Mouse (Mus musculus): ENCODE measurements at regions not wholly inside any gene's neighbourhood (a gene's known extent, or its start where the extent isn't known, plus 50 kb on each side); places are given as distances from the start of the nearest gene placed in this dataset.

DNA sequence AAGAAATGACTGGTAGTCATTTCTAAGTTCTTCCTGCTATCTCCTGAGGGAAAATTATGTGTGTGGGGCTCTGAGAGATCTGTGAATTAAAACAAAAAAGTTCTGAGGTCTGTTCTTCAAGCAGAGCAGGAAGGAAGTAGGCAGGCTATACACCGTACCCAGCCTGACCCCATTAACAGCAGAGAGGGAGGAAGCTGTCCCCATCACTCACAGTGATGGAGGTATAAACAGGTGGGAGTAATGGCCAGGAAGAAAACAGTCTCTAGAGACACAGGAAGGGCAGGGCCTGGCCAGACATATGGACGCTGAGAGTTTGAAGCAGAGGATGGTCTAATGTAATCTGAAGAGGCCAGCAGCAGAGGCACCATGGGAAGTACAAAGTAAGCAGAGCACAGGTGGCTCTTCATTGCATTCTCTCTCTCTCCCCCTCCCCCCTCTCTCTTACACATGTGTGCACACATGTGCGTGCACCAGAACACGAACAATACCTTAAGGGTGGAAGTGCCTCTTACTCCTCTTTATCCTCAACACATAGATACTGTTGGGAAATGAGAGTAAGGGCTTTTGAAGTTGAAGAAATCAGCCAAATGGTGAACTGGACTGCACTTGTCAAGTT, 367.7 kb upstream of the Kif2a start:
- Histone ChIP-seq H3K9ac (no peak overlapping the region), H3K4me1 (replicated peaks) (no peaks in the 10 kb centered on the region), H3K27ac (no peak overlapping the region), H3K27me3 (no peaks in the 10 kb centered on the region), H3K4me2 (no peak overlapping the region), H3K9me3 (replicated peaks) (no peaks in the 10 kb centered on the region), H3K4me3 (replicated peaks) (no peak overlapping the region), H3K36me3 (no peaks in the 10 kb centered on the region)
- 46% methylated on average over 4 of the region's 4 CpGs for WGBS (ENCODE audit: insufficient replicate concordance)
- no peak for ATAC-seq (ENCODE audit: low read depth)
- DNase-seq = no peak

GRCm38 (mm10) chr13:107389074-107389473, 367.1 kb upstream of the Kif2a start:
- no peak overlapping the region for H3K4me2 ChIP-seq
- 44% methylated on average over 3 of the region's 3 CpGs for WGBS (ENCODE audit: insufficient replicate concordance)
- no peak overlapping the region for H3K4me3 ChIP-seq (replicated peaks)
- H3K27me3 ChIP-seq = no peaks in the 10 kb centered on the region
- no peak overlapping the region for H3K9ac ChIP-seq
- H3K4me1 ChIP-seq (replicated peaks) = no peaks in the 10 kb centered on the region
- no peaks in the 10 kb centered on the region for H3K36me3 ChIP-seq
- H3K27ac ChIP-seq = no peak overlapping the region
- DNase-seq (no peak), ATAC-seq (ENCODE audit: low read depth) (no peak)
- H3K9me3 ChIP-seq (replicated peaks) = no peaks in the 10 kb centered on the region

- H3K4me3 ChIP-seq (replicated peaks) = no peak overlapping the region
- no peaks in the 10 kb centered on the region for H3K36me3 ChIP-seq
- H3K27ac ChIP-seq = no peak overlapping the region
- DNase-seq (no peak), ATAC-seq (ENCODE audit: low read depth) (no peak)
- H3K9ac ChIP-seq = no peak overlapping the region
- no peaks in the 10 kb centered on the region for H3K4me1 ChIP-seq (replicated peaks)
- WGBS (ENCODE audit: insufficient replicate concordance) = 53% methylated on average over 1 of the region's 1 CpGs
- H3K9me3 ChIP-seq (replicated peaks) = no peaks in the 10 kb centered on the region
- H3K4me2 ChIP-seq = no peak overlapping the region
- H3K27me3 ChIP-seq = no peaks in the 10 kb centered on the region
Observed at GRCm38 (mm10) chr13:107378076-107378475, 356.1 kb upstream of the Kif2a start.

- Histone ChIP-seq H3K9ac (no peak overlapping the region), H3K27ac (no peak overlapping the region), H3K9me3 (replicated peaks) (no peaks in the 10 kb centered on the region), H3K36me3 (no peaks in the 10 kb centered on the region), H3K4me3 (replicated peaks) (no peak overlapping the region), H3K4me2 (no peak overlapping the region), H3K27me3 (no peaks in the 10 kb centered on the region), H3K4me1 (replicated peaks) (no peaks in the 10 kb centered on the region)
- no peak for ATAC-seq (ENCODE audit: low read depth)
- no peak for DNase-seq
- WGBS (ENCODE audit: insufficient replicate concordance) = 68% methylated on average over 3 of the region's 3 CpGs
Observed at GRCm38 (mm10) chr13:107372666-107373065, 350.7 kb upstream of the Kif2a start.

GRCm38 (mm10) chr13:107371616-107372582, 350.0 kb upstream of the Kif2a start:
- H3K9me3 ChIP-seq (replicated peaks) = no peaks in the 10 kb centered on the region
- no peak for ATAC-seq (ENCODE audit: low read depth)
- no peak overlapping the region for H3K4me3 ChIP-seq (replicated peaks)
- no peak overlapping the region for H3K4me2 ChIP-seq
- H3K9ac ChIP-seq = no peak overlapping the region
- no peaks in the 10 kb centered on the region for H3K27me3 ChIP-seq
- 38% methylated on average over 17 of the region's 17 CpGs for WGBS (ENCODE audit: insufficient replicate concordance)
- H3K27ac ChIP-seq = no peak overlapping the region
- no peak for DNase-seq
- no peaks in the 10 kb centered on the region for H3K4me1 ChIP-seq (replicated peaks)
- H3K36me3 ChIP-seq = no peaks in the 10 kb centered on the region

DNA sequence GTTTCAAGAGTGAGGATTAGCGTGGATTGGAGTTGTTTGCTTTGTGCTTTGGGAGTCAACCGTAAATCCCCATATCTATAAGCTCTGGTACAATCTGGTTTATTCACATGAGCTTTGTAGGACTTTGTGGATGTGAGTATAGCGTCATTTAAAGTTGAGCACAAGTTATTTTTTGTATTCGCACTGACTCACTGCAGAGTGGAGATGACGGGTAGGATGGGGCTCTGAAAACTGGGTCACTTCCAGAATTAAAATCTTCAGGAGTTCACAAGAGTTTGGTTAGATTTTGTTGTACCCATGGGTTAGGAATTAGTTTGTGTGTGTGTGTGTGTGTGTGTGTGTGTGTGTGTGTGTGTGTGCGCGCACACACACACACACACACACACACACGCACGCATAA, 345.7 kb upstream of the Kif2a start:
- H3K36me3 ChIP-seq = no peaks in the 10 kb centered on the region
- no peaks in the 10 kb centered on the region for H3K9me3 ChIP-seq (replicated peaks)
- no peak overlapping the region for H3K9ac ChIP-seq
- H3K27ac ChIP-seq = no peak overlapping the region
- no peak overlapping the region for H3K4me2 ChIP-seq
- no peaks in the 10 kb centered on the region for H3K4me1 ChIP-seq (replicated peaks)
- DNase-seq (no peak), ATAC-seq (ENCODE audit: low read depth) (no peak)
- H3K4me3 ChIP-seq (replicated peaks) = no peak overlapping the region
- 71% methylated on average over 9 of the region's 9 CpGs for WGBS (ENCODE audit: insufficient replicate concordance)
- H3K27me3 ChIP-seq = no peaks in the 10 kb centered on the region

DNA sequence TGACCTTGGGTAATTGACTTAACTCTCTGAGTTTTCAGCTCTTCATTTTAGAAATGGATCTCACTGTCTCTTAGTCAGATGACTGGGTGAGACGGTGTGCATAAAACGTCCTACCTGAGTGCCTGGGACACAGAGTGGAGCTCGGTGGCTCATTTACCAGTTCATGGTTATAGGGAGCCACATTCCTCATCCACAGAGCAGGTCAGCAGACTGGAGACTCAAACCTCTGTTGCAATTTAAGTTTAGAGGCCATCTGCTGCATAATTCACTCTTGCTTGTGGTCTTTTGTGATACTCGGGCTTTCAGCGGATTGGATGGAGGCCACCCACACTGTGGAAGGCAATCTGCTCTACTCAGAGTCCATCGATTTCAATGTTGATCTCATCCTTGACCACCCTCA, 343.8 kb upstream of the Kif2a start:
- WGBS (ENCODE audit: insufficient replicate concordance) = 63% methylated on average over 6 of the region's 6 CpGs
- Histone ChIP-seq H3K36me3 (no peaks in the 10 kb centered on the region), H3K9ac (no peak overlapping the region), H3K4me2 (no peak overlapping the region), H3K27ac (no peak overlapping the region), H3K27me3 (no peaks in the 10 kb centered on the region), H3K4me1 (replicated peaks) (no peaks in the 10 kb centered on the region), H3K4me3 (replicated peaks) (no peak overlapping the region), H3K9me3 (replicated peaks) (no peaks in the 10 kb centered on the region)
- no peak for ATAC-seq (ENCODE audit: low read depth)
- DNase-seq = no peak

DNA sequence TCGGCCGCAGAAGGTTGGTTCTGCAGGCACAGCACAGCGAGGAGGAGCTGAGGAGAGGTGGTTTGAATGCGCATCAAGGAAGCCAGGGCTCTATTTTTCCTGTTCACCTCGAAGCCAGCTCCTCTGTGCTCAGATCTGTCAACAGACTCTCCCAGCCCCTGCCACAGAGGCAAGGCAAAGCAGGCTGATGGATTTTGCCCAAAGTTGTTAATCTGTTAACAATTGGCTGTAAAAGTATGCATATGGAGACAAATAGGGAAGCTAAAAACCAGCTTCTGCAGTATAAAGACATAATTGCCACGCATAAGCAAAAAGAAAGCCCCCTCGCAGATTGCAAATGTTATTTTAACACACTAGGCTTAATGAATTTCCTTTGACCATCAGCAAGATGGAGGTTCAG, 343.3 kb upstream of the Kif2a start:
- Histone ChIP-seq H3K27ac (no peak overlapping the region), H3K4me1 (replicated peaks) (no peaks in the 10 kb centered on the region)
- WGBS (ENCODE audit: insufficient replicate concordance) = 53% methylated on average over 7 of the region's 7 CpGs

GRCm38 (mm10) chr13:107362806-107363687, 341.1 kb upstream of the Kif2a start:
- no peak for ATAC-seq (ENCODE audit: low read depth)
- Histone ChIP-seq H3K27ac (no peak overlapping the region), H3K36me3 (no peaks in the 10 kb centered on the region), H3K4me2 (no peak overlapping the region), H3K4me3 (replicated peaks) (no peak overlapping the region), H3K27me3 (no peaks in the 10 kb centered on the region), H3K9ac (no peak overlapping the region), H3K4me1 (replicated peaks) (no peaks in the 10 kb centered on the region), H3K9me3 (replicated peaks) (no peaks in the 10 kb centered on the region)
- WGBS (ENCODE audit: insufficient replicate concordance) = 49% methylated on average over 8 of the region's 8 CpGs
- no peak for DNase-seq

More for the DNA sequence above, 343.3 kb upstream of the Kif2a start:
- DNase-seq = no peak
- ATAC-seq (ENCODE audit: low read depth) = no peak
- Histone ChIP-seq H3K9ac (no peak overlapping the region), H3K27me3 (no peaks in the 10 kb centered on the region), H3K36me3 (no peaks in the 10 kb centered on the region), H3K4me3 (replicated peaks) (no peak overlapping the region), H3K9me3 (replicated peaks) (no peaks in the 10 kb centered on the region), H3K4me2 (no peak overlapping the region)

- Histone ChIP-seq H3K36me3 (no peaks in the 10 kb centered on the region), H3K27ac (no peak overlapping the region), H3K4me1 (replicated peaks) (no peaks in the 10 kb centered on the region), H3K4me2 (no peak overlapping the region), H3K4me3 (replicated peaks) (no peak overlapping the region), H3K9me3 (replicated peaks) (no peaks in the 10 kb centered on the region), H3K9ac (no peak overlapping the region), H3K27me3 (no peaks in the 10 kb centered on the region)
- DNase-seq (no peak), ATAC-seq (ENCODE audit: low read depth) (no peak)
- WGBS (ENCODE audit: insufficient replicate concordance) = 75% methylated on average over 11 of the region's 11 CpGs
Observed at GRCm38 (mm10) chr13:107340802-107341364, 319.0 kb upstream of the Kif2a start.

GRCm38 (mm10) chr13:107338111-107338510, 316.2 kb upstream of the Kif2a start:
- no peak overlapping the region for H3K4me2 ChIP-seq
- H3K9ac ChIP-seq = no peak overlapping the region
- H3K4me1 ChIP-seq (replicated peaks) = no peaks in the 10 kb centered on the region
- no peaks in the 10 kb centered on the region for H3K9me3 ChIP-seq (replicated peaks)
- DNase-seq = no peak
- ATAC-seq (ENCODE audit: low read depth) = no peak
- no peaks in the 10 kb centered on the region for H3K27me3 ChIP-seq
- H3K36me3 ChIP-seq = no peaks in the 10 kb centered on the region
- no peak overlapping the region for H3K27ac ChIP-seq
- WGBS (ENCODE audit: insufficient replicate concordance) = 83% methylated on average over 12 of the region's 12 CpGs
- H3K4me3 ChIP-seq (replicated peaks) = no peak overlapping the region

All from liver, embryonic 13.5 days (tissue).